Mouse (Mus musculus) cerebellum, adult 2 months (tissue): ENCODE results near the gene Trim47. TPM values are rescaled to one million over a fixed set of nuclear protein-coding genes. Genes with fewer than 3 reads are reported as not detected.
A peak's percentile ranks its signal among the peaks of the same experiment; 100 is the strongest.

Experiments used
- DNase-seq, 2 experiments: peaks; one replicate each; pipeline ENCODE4 v3.0.0; 2021
- H3K27ac ChIP-seq: fragments of 200-500 bp; 2 replicates; pipeline ENCODE4 v1.5.1; 2012; ENCODE audit warnings: low read length, control low read depth, inconsistent platforms; ENCODE audit not compliant: insufficient read depth
- H3K27me3 ChIP-seq: fragments of 200-500 bp; 2 replicates; pipeline ENCODE4 v1.6.1; 2012; ENCODE audit warnings: inconsistent platforms, mild to moderate bottlenecking, low read length, moderate library complexity; ENCODE audit not compliant: control insufficient read depth, insufficient read depth
- H3K4me1 ChIP-seq: fragments of 200-500 bp; 2 replicates; pipeline ENCODE4 v1.6.1; 2011; ENCODE audit warnings: low read length; ENCODE audit not compliant: control insufficient read depth, insufficient read depth
- H3K4me3 ChIP-seq: fragments of 200-500 bp; replicated peaks from 2 replicates; pipeline ENCODE3; 2011; ENCODE audit warnings: mild to moderate bottlenecking, low read depth, low read length, control low read depth; ENCODE audit not compliant: insufficient read depth
- CTCF ChIP-seq: fragments of 200-500 bp; IDR thresholded peaks from 2 replicates; pipeline ENCODE4 v1.5.1; 2011; ENCODE audit warnings: low read depth, mild to moderate bottlenecking, control low read depth, low read length, moderate library complexity, borderline replicate concordance; ENCODE audit not compliant: insufficient read depth
- POLR2A ChIP-seq: fragments of 200-500 bp; IDR thresholded peaks from 2 replicates; pipeline ENCODE4 v1.6.1; 2011; ENCODE audit warnings: low read length, control low read depth, borderline replicate concordance; ENCODE audit not compliant: insufficient read depth
- WGBS: fragments of 180-500 bp; shearing (Covaris S2); methylation state at CpG from one replicate; pipeline ENCODE4 v1.1.7; 2018; 5-methylcytosine and 5-hydroxymethylcytosine counted together
- polyA plus RNA-seq: library from polyadenylated mRNA; depleted of rRNA; stranded (reverse); fragments of >200 nt; gene quantifications from 2 replicates; pipeline ENCODE4 v1.2.3, GENCODE M21; 2012

The Trim47 gene
- polyA plus RNA-seq, 1 experiment = 4.1 TPM

GRCm38 (mm10) chr11:116145481-116146293 lies 18.7 kb upstream of the Trim47 start:
- Histone ChIP-seq H3K4me3 (no peak overlapping the region), H3K27me3 (no peaks in the 10 kb centered on the region), H3K27ac (peak overlapping the region; percentile 79), H3K4me1 (peaks cover 46% of the 10 kb centered on the region)
- WGBS = 10% methylated on average over 18 of the region's 18 CpGs
- TF ChIP-seq POLR2A = no peak
- no peak for TF ChIP-seq CTCF
- DNase-seq = peak; percentile 75 to 78

- no peak overlapping the region for H3K27ac ChIP-seq
- TF ChIP-seq POLR2A (no peak), CTCF (no peak)
- 88% methylated on average over 3 of the region's 3 CpGs for WGBS
- no peak overlapping the region for H3K4me3 ChIP-seq
- H3K27me3 ChIP-seq = no peaks in the 10 kb centered on the region
- DNase-seq = no peak
- H3K4me1 ChIP-seq = peaks cover 33% of the 10 kb centered on the region
Observed at GRCm38 (mm10) chr11:116143468-116143867, 16.5 kb upstream of the Trim47 start.

GRCm38 (mm10) chr11:116142211-116142991 lies 15.4 kb upstream of the Trim47 start:
- Histone ChIP-seq H3K27ac (no peak overlapping the region), H3K4me1 (peaks cover 23% of the 10 kb centered on the region), H3K4me3 (no peak overlapping the region), H3K27me3 (no peaks in the 10 kb centered on the region)
- no peak for DNase-seq
- whole genome bisulfite sequencing = 79% methylated on average over 10 of the region's 10 CpGs
- TF ChIP-seq CTCF (no peak), POLR2A (no peak)

- H3K27me3 ChIP-seq = no peaks in the 10 kb centered on the region
- peak within 1 kb of the TSS; percentile 93 for H3K4me3 ChIP-seq
- peak within 1 kb of the TSS; percentile 35 for H3K27ac ChIP-seq
- peak; percentile 86 to 91 for DNase-seq
- under 1% methylated on average over 60 of the region's 60 CpGs for WGBS
- TF ChIP-seq POLR2A (peak; percentile 39; the same call in 1 of the 2 replicates), CTCF (peak; percentile 69; the same call in 1 of the 2 replicates)
- 0 out of 2 replicates have a peak, but pooled peaks cover 2% of the 10 kb centered on the region for H3K4me1 ChIP-seq
Observed at GRCm38 (mm10) chr11:116138468-116139138, 11.6 kb upstream of the Trim47 start, which contains the start of gene Mrpl38. Mrpl38 (minus strand) TSS chr11:116138868.

- no peak for TF ChIP-seq POLR2A
- no peak for TF ChIP-seq CTCF
- Histone ChIP-seq H3K4me3 (peak overlapping the region; percentile 93), H3K27me3 (no peaks in the 10 kb centered on the region), H3K27ac (peak overlapping the region; percentile 35), H3K4me1 (0 out of 2 replicates have a peak, but pooled peaks cover 3% of the 10 kb centered on the region)
- under 1% methylated on average over 20 of the region's 20 CpGs for WGBS
- no peak for DNase-seq
Observed at GRCm38 (mm10) chr11:116138096-116138467, 11.1 kb upstream of the Trim47 start.

GRCm38 (mm10) chr11:116134171-116134570 lies 7.2 kb upstream of the Trim47 start:
- TF ChIP-seq POLR2A (no peak), CTCF (no peak)
- H3K4me1 ChIP-seq = peaks cover 16% of the 10 kb centered on the region
- peak in 1 of 2 experiments; percentile 11 for DNase-seq
- no peak overlapping the region for H3K27ac ChIP-seq
- no peak overlapping the region for H3K4me3 ChIP-seq
- H3K27me3 ChIP-seq = no peaks in the 10 kb centered on the region
- 86% methylated on average over 10 of the region's 10 CpGs for WGBS

GRCm38 (mm10) chr11:116133497-116133896 lies 6.5 kb upstream of the Trim47 start:
- 51% methylated on average over 5 of the region's 5 CpGs for WGBS
- peak in 1 of 2 experiments; percentile 14 for DNase-seq
- Histone ChIP-seq H3K27me3 (no peaks in the 10 kb centered on the region), H3K4me1 (peaks cover 16% of the 10 kb centered on the region), H3K27ac (no peak overlapping the region), H3K4me3 (no peak overlapping the region)
- TF ChIP-seq CTCF (no peak), POLR2A (no peak)
